Mouse (Mus musculus): ENCODE results near the gene Ahrr.

DNA sequence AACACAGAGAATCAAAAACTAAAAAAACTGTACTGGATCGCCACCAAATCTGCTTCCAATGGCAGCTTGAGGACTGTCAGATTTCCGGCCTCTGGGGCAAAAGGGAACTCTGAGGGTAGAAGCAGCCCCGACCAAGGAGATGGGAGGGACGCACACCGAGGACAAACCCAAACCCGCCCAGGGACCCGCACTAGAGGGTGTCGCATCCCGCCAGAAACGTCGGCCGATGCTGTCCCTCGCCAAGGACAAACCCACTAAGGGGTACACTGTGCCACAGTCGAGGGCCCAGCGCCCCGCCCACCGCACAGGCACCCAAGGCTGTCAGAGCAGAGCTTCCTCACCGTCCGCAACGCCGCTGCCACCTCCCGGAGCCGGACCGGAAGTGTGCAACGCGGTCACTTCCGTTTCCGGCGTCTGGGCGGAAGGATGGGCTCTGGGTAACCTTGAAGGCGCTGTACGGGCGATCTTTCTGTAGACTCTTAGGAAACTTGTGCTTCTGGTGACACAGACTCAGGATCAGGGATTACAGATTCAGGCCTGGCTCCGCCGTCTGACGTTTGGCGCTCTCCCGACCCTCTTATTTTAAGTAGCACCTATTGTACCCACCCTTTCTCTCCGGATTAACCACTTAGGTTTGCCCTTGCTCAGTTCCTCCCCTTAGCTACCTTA is 83.7 kb downstream of the Ahrr start, which contains the start of gene Exoc3:
- 0 out of 2 replicates have a peak, but pooled peaks have one; percentile 7 for TF ChIP-seq CTCF (IDR thresholded peaks at IDR 0.05)
- TF ChIP-seq EP300 (IDR thresholded peaks at IDR 0.05) = no peak; the same call in 1 of the 2 replicates

Measured in lung, postnatal 0 days (tissue).